Mouse (Mus musculus) kidney, embryonic 16.5 days (tissue): ENCODE measurements around the gene Rad54l2. TPM values are rescaled to one million over a fixed set of nuclear protein-coding genes. Genes with fewer than 3 reads are reported as not detected.

Source experiments
- ATAC-seq: fragments of 200-750 bp; cut with Nextera tagmentation; 2 replicates; pipeline ENCODE4 v1.8.0; 2017; ENCODE audit warnings: moderate TSS enrichment; ENCODE audit not compliant: low FRiP score, low TSS enrichment
- H3K27ac ChIP-seq: fragments of 300-500 bp; sonication (generic); 2 replicates; pipeline ENCODE4 v1.5.1; 2014; ENCODE audit warnings: low read length
- H3K27me3 ChIP-seq: fragments of 300-500 bp; sonication (generic); 2 replicates; pipeline ENCODE4 v1.6.1; 2014; ENCODE audit warnings: low read length, control low read depth, mixed read lengths; ENCODE audit not compliant: insufficient read depth
- H3K36me3 ChIP-seq: fragments of 300-500 bp; sonication (generic); 2 replicates; pipeline ENCODE4 v1.6.1; 2014; ENCODE audit warnings: low read length, control low read depth, mixed read lengths; ENCODE audit not compliant: insufficient read depth
- H3K4me1 ChIP-seq: fragments of 300-500 bp; sonication (generic); 2 replicates; pipeline ENCODE4 v1.6.1; 2014; ENCODE audit warnings: low read length, control low read depth, mixed read lengths; ENCODE audit not compliant: insufficient read depth
- H3K4me2 ChIP-seq: fragments of 300-500 bp; sonication (generic); replicated peaks from 2 replicates; pipeline ENCODE4 v1.6.1; 2014; ENCODE audit warnings: low read depth, low read length
- H3K4me3 ChIP-seq: fragments of 300-500 bp; sonication (generic); 2 replicates; pipeline ENCODE4 v1.5.1; 2014; ENCODE audit warnings: mild to moderate bottlenecking, low read length
- H3K9ac ChIP-seq: fragments of 300-500 bp; sonication (generic); replicated peaks from 2 replicates; pipeline ENCODE4 v1.6.1; 2014; ENCODE audit warnings: low read length
- H3K9me3 ChIP-seq: fragments of 300-500 bp; sonication (generic); 2 replicates; pipeline ENCODE4 v1.6.1; 2016; ENCODE audit warnings: low read length, control low read depth
- WGBS: fragments of 180-500 bp; shearing (Covaris S2); extraction: QIAGEN DNeasy Blood & Tissue Kit; methylation state at CpG from one replicate; pipeline ENCODE4 v1.1.7; 2014; 5-methylcytosine and 5-hydroxymethylcytosine counted together
- polyA plus RNA-seq: library from polyadenylated mRNA; unstranded; fragments of >200 nt; fragmentation: Nextera tagmentation; extraction: Ambion mirVana; gene quantifications from 2 replicates; pipeline ENCODE4 v1.2.1, GENCODE M21; 2015

The Rad54l2 gene
- polyA plus RNA-seq = 6.7 and 7.2 TPM in 2 replicates

DNA sequence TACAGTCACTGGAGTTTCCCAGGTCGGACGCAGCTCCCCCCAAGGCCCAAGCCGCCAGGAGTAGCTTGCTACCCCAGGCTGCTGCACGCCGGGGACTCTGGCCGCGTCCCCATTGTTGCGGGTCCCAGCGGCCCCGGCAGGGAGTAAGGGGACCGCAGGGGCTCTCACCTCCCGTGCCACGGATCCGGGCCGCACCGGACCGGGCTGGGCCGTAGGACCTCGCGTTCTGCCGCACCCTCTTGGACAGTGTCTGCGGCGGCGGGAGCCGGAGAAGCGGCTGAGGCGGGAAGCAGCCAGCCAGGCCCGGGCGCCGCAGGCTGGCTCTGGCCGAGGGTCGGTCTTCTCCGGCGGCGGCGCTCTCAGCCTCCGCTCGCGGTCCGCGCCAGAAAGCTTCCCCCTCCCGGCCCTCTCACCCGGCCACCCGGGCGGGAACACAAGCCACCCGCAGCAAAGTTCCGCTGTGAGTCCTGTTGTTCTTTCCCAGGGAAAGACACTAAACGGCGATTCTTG is at the start of gene Rad54l2:
Gene Rad54l2 (minus strand): TSS at position 383 of the 510 bp plus-strand sequence.
- Histone ChIP-seq H3K4me1 (peaks cover 14% of the 10 kb centered on the region), H3K9ac (peak within 1 kb of the TSS; percentile 99), H3K9me3 (no peaks in the 10 kb centered on the region), H3K27ac (peak within 1 kb of the TSS; percentile 95), H3K27me3 (no peaks in the 10 kb centered on the region), H3K4me2 (peak within 1 kb of the TSS; percentile 79), H3K36me3 (no peaks in the 10 kb centered on the region), H3K4me3 (peak within 1 kb of the TSS; percentile 94)
- ATAC-seq = peak; percentile 94
- 0% methylated on average over 42 of the region's 49 CpGs for WGBS

DNA sequence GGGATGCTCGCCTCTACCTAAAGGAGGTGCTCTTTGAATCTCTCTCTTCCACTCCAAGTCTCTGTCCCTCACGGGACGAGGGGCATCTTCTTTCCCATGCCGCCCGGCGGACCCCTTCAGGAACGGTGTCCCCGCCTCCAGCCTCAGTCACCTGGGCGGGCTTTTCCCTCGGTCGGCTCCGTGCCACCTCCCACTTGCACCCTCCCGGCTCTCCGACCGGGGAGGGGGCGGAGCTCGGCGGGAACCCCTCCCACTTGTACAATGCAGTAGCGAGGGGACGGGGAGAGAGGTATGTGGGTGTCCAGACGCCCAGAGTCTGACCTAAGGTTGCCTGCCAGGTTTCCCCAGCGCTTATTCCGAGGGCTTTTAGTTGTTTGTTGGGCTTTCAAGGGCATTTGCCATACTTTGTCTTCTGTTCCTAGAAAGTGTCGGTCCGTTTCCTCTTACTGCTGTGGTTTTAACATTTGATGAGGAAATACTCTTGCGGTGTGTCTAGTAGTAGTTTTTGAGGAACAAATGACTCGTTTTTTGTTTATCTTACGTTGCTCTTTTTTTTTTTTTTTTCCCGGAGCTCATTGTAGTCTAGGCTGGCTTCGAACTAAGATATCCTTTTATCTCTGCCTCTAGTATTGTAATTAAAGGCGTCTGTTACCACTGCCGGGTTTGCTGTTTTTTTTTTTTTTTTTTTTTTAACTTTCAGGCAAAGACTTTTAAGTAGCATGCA is 33.5 kb upstream of the Rad54l2 start:
- peak; percentile 87 for ATAC-seq
- Histone ChIP-seq H3K4me2 (peak overlapping the region; percentile 73), H3K4me3 (peak overlapping the region; percentile 86), H3K4me1 (peaks cover 6% of the 10 kb centered on the region), H3K36me3 (no peaks in the 10 kb centered on the region), H3K9ac (peak overlapping the region; percentile 93), H3K27me3 (no peaks in the 10 kb centered on the region), H3K9me3 (no peaks in the 10 kb centered on the region), H3K27ac (peak overlapping the region; percentile 90)
- WGBS = 1% methylated on average over 32 of the region's 32 CpGs

- H3K27me3 ChIP-seq = no peaks in the 10 kb centered on the region
- H3K36me3 ChIP-seq = no peaks in the 10 kb centered on the region
- H3K9ac ChIP-seq = peak within 1 kb of the TSS; percentile 93
- H3K4me3 ChIP-seq = peak within 1 kb of the TSS; percentile 86
- H3K9me3 ChIP-seq = no peaks in the 10 kb centered on the region
- ATAC-seq = peak; percentile 97
- peak within 1 kb of the TSS; percentile 90 for H3K27ac ChIP-seq
- under 1% methylated on average over 54 of the region's 71 CpGs for WGBS
- peaks cover 6% of the 10 kb centered on the region for H3K4me1 ChIP-seq
- H3K4me2 ChIP-seq = peak within 1 kb of the TSS; percentile 73
These were observed 32.8 kb upstream of the Rad54l2 start, which contains the start of gene Dcaf1 for GRCm38 (mm10) chr9:106821618-106822380. Gene Dcaf1, plus strand, starts transcription at chr9:106821874.

- no peak overlapping the region for H3K27ac ChIP-seq
These were observed 32.1 kb upstream of the Rad54l2 start for GRCm38 (mm10) chr9:106821050-106821617.

DNA sequence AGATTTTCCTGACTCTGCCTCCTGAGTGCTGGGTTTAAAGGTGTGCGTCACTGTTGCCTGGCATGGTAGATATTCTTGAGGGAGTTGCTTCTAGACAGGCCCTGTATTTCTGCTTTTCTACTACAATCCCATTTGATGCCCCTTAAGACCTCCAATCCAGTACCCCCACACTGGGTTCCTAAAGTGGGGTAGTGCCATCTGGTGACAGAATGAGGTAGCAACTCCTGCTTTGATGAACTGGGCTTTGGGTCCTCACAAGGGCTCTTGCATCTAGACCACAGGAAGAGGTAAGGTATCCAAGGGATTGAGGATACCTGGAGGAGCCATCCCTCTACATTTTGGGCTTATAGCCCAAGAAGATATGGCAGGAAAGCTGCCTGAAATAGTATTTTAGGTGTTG is 30.2 kb upstream of the Rad54l2 start:
- H3K36me3 ChIP-seq = no peaks in the 10 kb centered on the region
- no peaks in the 10 kb centered on the region for H3K9me3 ChIP-seq
- no peak overlapping the region for H3K9ac ChIP-seq
- no peak overlapping the region for H3K4me2 ChIP-seq
- WGBS = 96% methylated on average over 1 of the region's 1 CpGs
- H3K4me1 ChIP-seq = peaks cover 6% of the 10 kb centered on the region
- no peaks in the 10 kb centered on the region for H3K27me3 ChIP-seq
- no peak overlapping the region for H3K4me3 ChIP-seq
- H3K27ac ChIP-seq = no peak overlapping the region
- ATAC-seq = no peak

More at GRCm38 (mm10) chr9:106821050-106821617, 32.1 kb upstream of the Rad54l2 start:
- 48% methylated on average over 15 of the region's 15 CpGs for WGBS
- ATAC-seq = no peak
- Histone ChIP-seq H3K9ac (peak overlapping the region; percentile 76), H3K27me3 (no peaks in the 10 kb centered on the region), H3K36me3 (no peaks in the 10 kb centered on the region), H3K4me3 (peak overlapping the region; percentile 86), H3K4me1 (peaks cover 6% of the 10 kb centered on the region), H3K9me3 (no peaks in the 10 kb centered on the region), H3K4me2 (peak overlapping the region; percentile 62)

DNA sequence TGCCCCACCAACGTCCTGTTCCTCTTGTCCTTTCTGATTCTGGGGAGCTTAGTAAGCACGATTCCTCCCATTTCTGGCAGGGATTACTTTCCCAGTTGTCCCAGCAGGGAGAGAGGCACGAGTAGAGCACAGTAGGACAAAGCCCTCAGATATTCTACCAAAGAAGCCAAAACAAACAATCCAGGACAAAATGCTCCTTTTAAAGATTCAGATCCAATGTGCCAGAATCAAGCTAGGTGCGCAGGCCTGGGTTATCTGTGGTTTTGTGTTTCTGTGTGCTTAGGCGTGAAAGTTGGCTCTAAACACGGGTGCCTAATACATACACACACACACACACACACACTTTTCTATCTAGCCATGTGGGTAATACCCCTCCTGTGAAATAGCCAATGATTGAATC is 29.2 kb upstream of the Rad54l2 start:
- Histone ChIP-seq H3K27ac (no peak overlapping the region), H3K4me1 (peaks cover 5% of the 10 kb centered on the region), H3K9me3 (no peaks in the 10 kb centered on the region), H3K36me3 (no peaks in the 10 kb centered on the region), H3K27me3 (no peaks in the 10 kb centered on the region), H3K4me3 (no peak overlapping the region), H3K9ac (no peak overlapping the region), H3K4me2 (no peak overlapping the region)
- WGBS = 83% methylated on average over 6 of the region's 6 CpGs
- ATAC-seq = no peak

GRCm38 (mm10) chr9:106806503-106806902 is 17.5 kb upstream of the Rad54l2 start:
- ATAC-seq = no peak
- H3K4me3 ChIP-seq = no peak overlapping the region
- H3K9me3 ChIP-seq = no peaks in the 10 kb centered on the region
- H3K27ac ChIP-seq = no peak overlapping the region
- H3K4me2 ChIP-seq = no peak overlapping the region
- no peak overlapping the region for H3K9ac ChIP-seq
- H3K27me3 ChIP-seq = no peaks in the 10 kb centered on the region
- no peaks in the 10 kb centered on the region for H3K36me3 ChIP-seq
- WGBS = 81% methylated on average over 4 of the region's 4 CpGs
- no peaks in the 10 kb centered on the region for H3K4me1 ChIP-seq

DNA sequence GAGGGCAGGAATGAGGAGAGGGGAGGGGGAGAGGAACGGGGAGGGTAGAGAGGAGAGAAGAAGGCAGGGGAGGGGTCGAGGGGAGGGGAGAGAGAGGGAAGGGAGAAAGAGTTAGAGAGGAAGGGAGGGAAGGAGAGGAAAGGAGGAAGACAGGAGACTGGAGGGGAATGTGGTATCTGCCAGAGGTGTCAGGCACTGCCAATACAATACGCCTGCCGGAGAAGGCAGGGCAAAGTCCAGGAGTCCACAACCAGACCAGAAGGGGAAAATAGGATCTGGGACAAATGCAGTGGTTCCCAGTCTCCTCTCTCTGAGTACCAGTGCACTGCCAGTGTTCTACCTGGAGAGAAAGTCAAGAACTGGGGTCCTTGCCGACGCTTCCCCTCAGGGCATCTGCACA is 1.8 kb upstream of the Rad54l2 start:
- no peak overlapping the region for H3K4me2 ChIP-seq
- ATAC-seq = no peak

DNA sequence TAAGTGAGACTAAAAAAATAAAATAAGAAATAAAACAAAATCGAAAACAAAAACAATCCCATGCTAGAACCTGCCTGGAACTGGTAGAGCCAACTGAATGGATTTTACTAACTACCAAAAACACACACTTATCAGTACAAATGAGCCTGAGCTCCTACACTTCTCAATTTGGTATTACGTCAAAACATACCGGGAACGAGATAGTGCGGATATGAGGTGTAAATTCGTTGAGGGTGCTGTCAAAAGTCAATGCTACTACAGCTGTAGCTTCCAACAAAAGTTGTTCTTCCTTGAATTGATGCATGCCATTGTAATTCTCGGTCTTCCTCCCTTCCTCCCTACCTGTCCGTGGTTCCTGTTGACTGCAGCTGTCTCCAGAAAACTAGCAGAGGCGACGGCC is 369 bp upstream of the Rad54l2 start:
- 17% methylated on average over 10 of the region's 10 CpGs for WGBS
- peak overlapping the region; percentile 99 for H3K9ac ChIP-seq
- H3K4me2 ChIP-seq = peak overlapping the region; percentile 65
- peak overlapping the region; percentile 95; the same call in 1 of the 2 replicates for H3K27ac ChIP-seq
- H3K9me3 ChIP-seq = no peaks in the 10 kb centered on the region
- H3K36me3 ChIP-seq = no peaks in the 10 kb centered on the region
- peak overlapping the region; percentile 94 for H3K4me3 ChIP-seq
- H3K4me1 ChIP-seq = peaks cover 14% of the 10 kb centered on the region
- ATAC-seq = no peak; the same call in 1 of the 2 replicates
- H3K27me3 ChIP-seq = no peaks in the 10 kb centered on the region

More for the DNA sequence above, 1.8 kb upstream of the Rad54l2 start:
- Histone ChIP-seq H3K36me3 (no peaks in the 10 kb centered on the region), H3K4me1 (peaks cover 14% of the 10 kb centered on the region), H3K27me3 (no peaks in the 10 kb centered on the region), H3K4me3 (no peak overlapping the region), H3K9ac (no peak overlapping the region), H3K27ac (no peak overlapping the region), H3K9me3 (no peaks in the 10 kb centered on the region)
- 71% methylated on average over 6 of the region's 6 CpGs for WGBS
